Comparison of ENCODE assay signal across 9 mouse cellular contexts in genomic region chr9:118920798-118921515, GRCm38 (mm10). TPM values are rescaled to one million over a fixed set of nuclear protein-coding genes. Genes with fewer than 3 reads are reported as not detected.
DNase-seq lines count a peak whose midpoint lies in the region; ATAC-seq and TF ChIP-seq lines count a peak whose summit lies in the region.
"Had no signal": no experiment of that assay in that cellular context is flagged by ENCODE, and none has a peak within 500 bp of the region (broad histone marks: within the 10 kb centered on the region; RNA-seq: fewer than 3 reads in every experiment).

No protein-coding gene starts in this region.

- peak; percentile 11 for ATAC-seq in activated CD4-positive, CD25-positive, alpha-beta regulatory T cell, adult 4 months

- no peaks in the 10 kb centered on the region for H3K79me2 ChIP-seq in C2C12 (ENCODE audit: control insufficient read depth, insufficient read depth)

- no peak for TF ChIP-seq POLR2A in small intestine, adult 2 months (IDR thresholded peaks at IDR 0.05; ENCODE audit: low read depth, low read length)

- H3K79me3 ChIP-seq in C2C12 (ENCODE audit: low read depth), result no peaks in the 10 kb centered on the region

- H3K36me3 ChIP-seq in C2C12 (ENCODE audit: control insufficient read depth, insufficient read depth), result no peaks in the 10 kb centered on the region
- H3K36me3 ChIP-seq in small intestine, adult 2 months (ENCODE audit: control insufficient read depth, insufficient read depth, low read length), result no peaks in the 10 kb centered on the region
- H3K36me3 ChIP-seq: heart, embryonic 13.5 days had no signal

- peaks cover 4% of the 10 kb centered on the region; the same call in 1 of the 2 replicates for H3K4me1 ChIP-seq in small intestine, adult 2 months (ENCODE audit: control insufficient read depth, insufficient read depth, insufficient read length, low read length)

- no peak overlapping the region for H3K27ac ChIP-seq in small intestine, adult 2 months (ENCODE audit: insufficient read depth, low read depth, low read length)
- H3K27ac ChIP-seq: heart, embryonic 13.5 days had no signal

- 38% methylated on average over 12 of the region's 12 CpGs for WGBS in small intestine, adult 2 months

- DNase-seq in embryo, embryonic 11 days, result peak; percentile 89
- DNase-seq in heart, adult 9 months (ENCODE audit: low spot score in 2 of 2), result peak; percentile 61 to 76
- DNase-seq in layer of hippocampus, adult 9-11 months, result peak; percentile 72
- peak; percentile 90 for DNase-seq in lung, postnatal 10 days
- DNase-seq in yolk sac, embryonic 10.5 days (ENCODE audit: low spot score), result peak; percentile 68

- no peak overlapping the region for H3ac ChIP-seq in C2C12 (ENCODE audit: control insufficient read depth, insufficient read length, low read depth)

- H3K4me3 ChIP-seq in C2C12 (ENCODE audit: insufficient read depth, poor library complexity, severe bottlenecking), result no peak overlapping the region
- no peak overlapping the region for H3K4me3 ChIP-seq in small intestine, adult 2 months (ENCODE audit: low read depth, low read length)
- H3K4me3 ChIP-seq: heart, embryonic 13.5 days had no signal

- TF ChIP-seq CTCF in C2C12 (IDR thresholded peaks at IDR 0.05; ENCODE audit: control insufficient read depth, insufficient read depth, insufficient read length), result peak; percentile 93
- TF ChIP-seq CTCF in small intestine, adult 2 months (IDR thresholded peaks at IDR 0.05; ENCODE audit: extremely low read depth, insufficient read length, insufficient replicate concordance, low read depth, low read length), result peak; percentile 95

- H3K27me3 ChIP-seq in C2C12 (ENCODE audit: control insufficient read depth, insufficient read depth, insufficient read length), result no peaks in the 10 kb centered on the region
- no peaks in the 10 kb centered on the region for H3K27me3 ChIP-seq in small intestine, adult 2 months (ENCODE audit: control insufficient read depth, insufficient read depth, low read length)

TF ChIP-seq in C2C12, 6 proteins besides CTCF, POLR2A, EP300 and RAD21:
- no peak for TF ChIP-seq MYOG (IDR thresholded peaks at IDR 0.05; ENCODE audit: control insufficient read depth, extremely low read depth, insufficient read length)
- TF ChIP-seq MAX (IDR thresholded peaks at IDR 0.05), result no peak
- no peak for TF ChIP-seq CEBPB (IDR thresholded peaks at IDR 0.05; ENCODE audit: low read depth)
- no peak for TF ChIP-seq MYOD1 (IDR thresholded peaks at IDR 0.05; ENCODE audit: control insufficient read depth, insufficient read length, low read depth)
- no peak for TF ChIP-seq FOSL1 (IDR thresholded peaks at IDR 0.05; ENCODE audit: insufficient read depth, low read length, poor library complexity, severe bottlenecking)
- no peak for TF ChIP-seq USF1 (IDR thresholded peaks at IDR 0.05; ENCODE audit: low read depth)

RNA-seq across cellular contexts. Expression of gene Ctdspl, which starts 5.3 kb away (rescaled TPM):
- polyA plus RNA-seq in C2C12 (2012; fragmentation: generic; extraction: Trizol), result 5.6 TPM
- polyA plus RNA-seq in activated CD4-positive, CD25-positive, alpha-beta regulatory T cell, adult 4 months (2017; shearing (Covaris generic)), result 1 to 10 TPM; 1.0 to 1.2 TPM
- 8.9 and 29.3 TPM in 2 replicates for polyA plus RNA-seq in small intestine, adult 2 months (2012; rRNA removed)
